Mouse (Mus musculus) CD8-positive naive resting alpha-beta T cell, adult 2 months (primary cell): ENCODE data around the gene Psg19.
A peak's percentile ranks its signal among the peaks of the same experiment; 100 is the strongest.
"Not testable (repeated sequence)": the region's sequence is repeated elsewhere in the genome, so short reads cannot be mapped to it uniquely, and the experiment has no call there.

Source experiments
- DNase-seq, 2 experiments: peaks; one replicate each; pipeline ENCODE4 v3.0.0; 2022; ENCODE audit warnings: low read depth in 2 of 2, low spot score in 2 of 2

Psg19 gene

GRCm38 (mm10) chr7:18798420-18798819 lies at the start of gene Psg19:
Gene Psg19, minus strand, starts transcription at chr7:18798520.
- DNase-seq: no peak

GRCm38 (mm10) chr7:18844811-18845210 lies 46.5 kb upstream of the Psg19 start:
- no peak for DNase-seq

GRCm38 (mm10) chr7:18841174-18841567 lies 42.9 kb upstream of the Psg19 start:
- DNase-seq: no peak

- peak in 1 of 2 experiments; percentile 28 for DNase-seq
Measured at GRCm38 (mm10) chr7:18840386-18841173, 42.3 kb upstream of the Psg19 start.

GRCm38 (mm10) chr7:18839865-18840264 lies 41.5 kb upstream of the Psg19 start, which contains the start of gene Mill2:
Gene Mill2, plus strand, starts transcription at chr7:18839966.
- DNase-seq: no peak

DNA sequence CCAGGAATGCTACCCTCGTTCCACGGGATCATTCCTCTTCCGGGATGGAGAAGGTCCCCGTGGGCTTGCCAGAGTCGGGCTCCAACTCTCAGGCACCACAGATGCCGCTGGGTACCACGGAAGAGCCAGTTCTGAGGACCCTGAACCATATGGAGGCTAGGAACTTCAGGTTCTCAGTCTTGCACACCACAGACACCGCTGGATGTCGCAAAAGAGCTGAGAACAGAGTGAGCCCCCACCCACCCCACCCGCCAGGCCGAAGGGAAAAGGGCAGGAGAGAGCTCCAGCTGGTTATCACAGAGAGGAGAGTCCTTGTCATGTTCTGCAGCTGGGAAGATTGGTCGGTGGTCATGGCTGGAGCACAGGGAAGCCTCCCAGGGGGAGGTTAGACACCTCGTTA lies 34.0 kb upstream of the Psg19 start:
- DNase-seq: no peak

GRCm38 (mm10) chr7:18829545-18829944 lies 31.2 kb upstream of the Psg19 start:
- DNase-seq: no peak

DNA sequence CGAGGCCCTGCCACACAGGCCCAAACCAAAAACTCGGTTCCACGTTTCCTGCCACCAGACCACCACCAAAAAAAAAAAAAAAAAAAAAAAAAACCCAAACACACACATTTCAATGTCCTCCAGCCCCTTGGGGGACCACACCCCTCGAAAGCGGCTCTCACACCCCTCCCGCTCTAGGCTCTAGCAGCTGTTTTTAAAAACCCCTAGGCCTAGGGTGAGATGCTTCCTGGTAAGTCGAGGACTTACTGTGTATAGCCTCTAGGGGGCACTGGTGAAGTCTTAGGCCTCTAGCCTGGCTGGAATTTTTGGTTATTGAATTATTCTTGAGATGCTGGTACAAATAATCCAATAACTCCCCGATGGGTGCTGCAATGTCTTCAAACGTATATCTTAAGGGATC lies 30.3 kb upstream of the Psg19 start:
- no peak for DNase-seq

GRCm38 (mm10) chr7:18827792-18828546 lies 29.6 kb upstream of the Psg19 start:
- DNase-seq: no peak

DNA sequence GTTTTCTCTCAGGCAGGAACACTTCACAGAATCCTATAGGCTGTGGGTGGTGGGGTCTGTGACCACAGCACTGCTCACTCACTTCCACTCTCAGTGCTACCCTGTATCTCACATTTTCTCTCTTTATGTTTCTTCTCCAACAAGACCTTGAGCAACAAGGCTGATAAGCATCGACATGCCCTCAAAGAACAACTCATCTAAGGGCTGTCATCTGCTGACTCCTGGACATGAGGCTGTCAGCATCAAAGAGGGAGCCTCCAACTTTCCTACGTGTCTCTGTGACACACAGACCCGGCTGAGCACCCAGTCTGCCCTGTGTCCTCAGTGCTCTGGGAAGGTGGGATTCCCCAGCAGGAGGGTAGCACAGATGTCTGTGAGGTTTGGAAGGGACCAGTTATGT lies 23.2 kb upstream of the Psg19 start, which contains the start of gene Psg17:
Gene Psg17 (minus strand): TSS at position 101 of the 400 bp plus-strand sequence.
- no peak for DNase-seq

GRCm38 (mm10) chr7:18818301-18818700 lies 20.0 kb upstream of the Psg19 start:
- DNase-seq: no peak

GRCm38 (mm10) chr7:18803526-18803925 lies 5.2 kb upstream of the Psg19 start:
- no peak for DNase-seq

GRCm38 (mm10) chr7:18799129-18799528 lies 809 bp upstream of the Psg19 start:
- no peak for DNase-seq

- not testable (repeated sequence) for DNase-seq
Measured at GRCm38 (mm10) chr7:18790671-18791070, 7.6 kb downstream of the Psg19 start.

- DNase-seq: not testable (repeated sequence)
Measured at GRCm38 (mm10) chr7:18781301-18781700, 17.0 kb downstream of the Psg19 start.

DNA sequence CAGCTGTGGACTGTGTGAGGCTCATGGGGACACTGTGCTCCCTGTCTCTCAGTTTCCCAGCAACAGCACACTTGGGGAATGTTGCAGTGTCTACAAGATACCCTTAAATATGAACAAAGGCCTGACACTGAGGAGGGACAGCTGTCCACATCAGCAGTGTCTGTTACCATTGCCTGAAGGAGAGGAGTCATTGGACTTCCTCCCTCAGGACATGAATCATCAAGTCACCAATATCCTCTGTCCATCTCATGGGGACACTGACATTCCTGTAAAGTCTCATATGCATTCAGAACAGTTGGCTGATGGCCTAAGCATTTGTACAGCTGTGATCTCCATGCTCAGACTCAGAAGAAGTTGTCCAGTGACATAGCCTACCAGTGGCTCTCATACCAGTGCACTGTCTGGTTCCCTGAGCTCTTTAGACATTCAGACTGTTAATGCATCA lies 19.0 kb downstream of the Psg19 start:
- DNase-seq: no peak

DNA sequence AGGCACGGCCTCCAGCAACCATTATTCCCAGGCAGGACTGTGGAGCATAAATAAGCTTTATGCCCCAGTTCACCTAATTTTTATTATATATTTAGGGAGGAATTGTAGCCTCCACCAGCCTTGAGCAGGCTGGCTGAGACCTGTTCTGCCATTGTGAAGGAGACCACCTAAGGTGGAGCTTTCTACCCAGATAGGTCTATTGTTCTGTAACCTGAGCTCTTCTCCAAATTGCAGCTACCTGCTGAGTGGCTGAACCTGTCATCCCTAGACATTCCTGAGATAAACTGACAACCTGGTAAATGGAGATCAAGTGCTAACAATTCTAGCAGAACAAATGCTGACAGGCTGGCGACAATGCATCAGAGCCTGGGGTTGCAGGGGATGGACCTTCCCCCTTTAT lies 35.4 kb downstream of the Psg19 start:
- not testable (repeated sequence) for DNase-seq

- DNase-seq: not testable (repeated sequence)
Measured at GRCm38 (mm10) chr7:18760152-18760551, 38.2 kb downstream of the Psg19 start.

- DNase-seq: peak in 1 of 2 experiments; percentile 6
Measured at GRCm38 (mm10) chr7:18749896-18750477, 48.3 kb downstream of the Psg19 start.

- DNase-seq: no peak
Measured at GRCm38 (mm10) chr7:18748994-18749895, 49.1 kb downstream of the Psg19 start.

DNA sequence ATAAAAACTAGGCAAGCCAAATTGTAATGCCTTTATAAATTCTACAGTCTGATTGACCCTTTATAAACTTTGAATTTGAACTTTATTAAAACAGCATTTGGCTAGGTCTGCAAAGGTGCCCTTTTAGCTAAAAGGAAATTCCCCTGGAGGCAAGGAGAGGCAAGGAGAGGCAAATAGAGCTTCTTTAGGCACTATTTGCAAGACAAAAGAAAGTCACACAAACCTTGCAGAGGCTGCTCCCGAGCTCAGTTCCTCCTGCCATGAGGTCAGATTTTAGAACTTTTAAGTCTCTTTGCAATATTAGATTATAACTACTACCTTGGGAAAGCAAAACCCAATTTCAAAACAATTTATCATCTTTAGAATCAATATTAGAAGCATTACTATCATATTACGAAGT lies 50.9 kb downstream of the Psg19 start:
- DNase-seq: not testable (repeated sequence)
